Mouse (Mus musculus) cortical plate, adult 2 months (tissue): ENCODE results near the gene Abcb8.

Experiments used
- CTCF ChIP-seq: fragments of 200-500 bp; IDR thresholded peaks from 2 replicates; pipeline ENCODE4 v1.5.1; 2011; ENCODE audit warnings: mild to moderate bottlenecking, control low read depth, low read length; ENCODE audit not compliant: insufficient read depth; ENCODE audit errors: extremely low read depth
- POLR2A ChIP-seq: fragments of 200-500 bp; IDR thresholded peaks from 2 replicates; pipeline ENCODE4 v1.6.1; 2011; ENCODE audit warnings: mild to moderate bottlenecking, low read length, control low read depth; ENCODE audit not compliant: insufficient read depth; ENCODE audit errors: extremely low read depth

- no peak for TF ChIP-seq CTCF
- no peak for TF ChIP-seq POLR2A
Measured at GRCm38 (mm10) chr5:24413042-24413693, 19.7 kb downstream of the Abcb8 start, which contains the start of gene Asic3.
